Mouse (Mus musculus) CH12.LX (cell line): ENCODE measurements around the gene D630045J12Rik. TPM values are rescaled to one million over a fixed set of nuclear protein-coding genes. Genes with fewer than 3 reads are reported as not detected.

Experiments
- DNase-seq: peaks from one replicate; pipeline ENCODE4 v3.0.0-alpha.2; 2013; ENCODE audit errors: extremely low read depth
- H3K27ac ChIP-seq: 2 replicates; pipeline ENCODE4 v1.5.1; 2012; ENCODE audit warnings: low read depth, mild to moderate bottlenecking, control low read depth, moderate library complexity; ENCODE audit not compliant: insufficient read depth
- H3K27me3 ChIP-seq: replicated peaks from 2 replicates; pipeline ENCODE3; 2012; ENCODE audit warnings: inconsistent platforms
- H3K36me3 ChIP-seq, 2 experiments: replicated peaks in 1 of 2; 2 replicates each; pipeline versions ENCODE3 to v1.6.1; 2012; ENCODE audit warnings: inconsistent platforms in 1 of 2, low read length in 1 of 2, mild to moderate bottlenecking in 1 of 2, mixed read lengths in 1 of 2, moderate library complexity in 1 of 2; ENCODE audit not compliant: control insufficient read depth in 1 of 2, insufficient read depth in 1 of 2
- H3K4me1 ChIP-seq, 2 experiments: 2 replicates each; pipeline ENCODE4 v1.6.1; 2012; ENCODE audit warnings: inconsistent platforms in 1 of 2, moderate library complexity in 1 of 2; ENCODE audit not compliant: insufficient read depth in 2 of 2, control insufficient read depth in 1 of 2
- H3K4me2 ChIP-seq: 2 replicates; pipeline ENCODE4 v1.6.1; 2012; ENCODE audit warnings: low read depth, mild to moderate bottlenecking, control low read depth; ENCODE audit not compliant: poor library complexity, insufficient read depth, severe bottlenecking
- H3K4me3 ChIP-seq, 3 experiments: fragments of 150-350 bp in 1 of 3; sonication (generic) in 1 of 3; replicated peaks in 1 of 3; 2 replicates each; pipeline versions ENCODE3 to v1.5.1; 2011 to 2012; ENCODE audit warnings: low read depth in 2 of 3, low read length in 2 of 3, mild to moderate bottlenecking in 2 of 3, moderate library complexity in 2 of 3, control low read depth in 1 of 3, improper control_type of control experiment in 1 of 3, inconsistent platforms in 1 of 3, mixed read lengths in 1 of 3; ENCODE audit not compliant: poor library complexity in 1 of 3
- H3K79me2 ChIP-seq: replicated peaks from 2 replicates; pipeline ENCODE4 v1.6.1; 2012; ENCODE audit warnings: mild to moderate bottlenecking, moderate library complexity; ENCODE audit not compliant: control insufficient read depth, poor library complexity, insufficient read depth, severe bottlenecking; ENCODE audit errors: extremely low read depth
- H3K9ac ChIP-seq: 2 replicates; pipeline ENCODE4 v1.6.1; 2012; ENCODE audit warnings: low read depth, mild to moderate bottlenecking, control low read depth, moderate library complexity; ENCODE audit not compliant: insufficient read depth
- H3K9me3 ChIP-seq: replicated peaks from 2 replicates; pipeline ENCODE3; 2012; ENCODE audit warnings: low read length, inconsistent platforms, mixed read lengths
- BHLHE40 ChIP-seq: IDR thresholded peaks from 2 replicates; pipeline ENCODE4 v1.6.1; 2011; ENCODE audit warnings: mild to moderate bottlenecking, low read depth, low read length, improper control_type of control experiment
- CHD2 ChIP-seq: IDR thresholded peaks from 2 replicates; pipeline ENCODE4 v1.6.1; 2011; ENCODE audit warnings: low read length, improper control_type of control experiment
- CTCF ChIP-seq, 2 experiments: IDR thresholded peaks in 1 of 2; conservative IDR thresholded peaks in 1 of 2; 2 replicates each; pipeline ENCODE4 v1.5.1; 2011 to 2012; ENCODE audit warnings: low read depth in 2 of 2, low read length in 2 of 2, improper control_type of control experiment in 1 of 2, inconsistent platforms in 1 of 2, mild to moderate bottlenecking in 1 of 2, moderate library complexity in 1 of 2
- E2F4 ChIP-seq: IDR thresholded peaks from 2 replicates; pipeline ENCODE4 v1.6.1; 2011; ENCODE audit warnings: low read depth, low read length, improper control_type of control experiment; ENCODE audit not compliant: insufficient replicate concordance
- ETS1 ChIP-seq: conservative IDR thresholded peaks from 2 replicates; pipeline ENCODE4 v1.6.1; 2012; ENCODE audit warnings: low read depth, mild to moderate bottlenecking, inconsistent platforms, low read length, improper control_type of control experiment, moderate library complexity
- GABPA ChIP-seq: IDR thresholded peaks from 2 replicates; pipeline ENCODE4 v1.6.1; 2012; ENCODE audit warnings: low read depth, low read length, improper control_type of control experiment, inconsistent platforms; ENCODE audit not compliant: insufficient replicate concordance
- IRF4 ChIP-seq: IDR thresholded peaks from 2 replicates; pipeline ENCODE4 v1.6.1; 2014; ENCODE audit warnings: low read depth, mild to moderate bottlenecking, inconsistent platforms, low read length, improper control_type of control experiment
- MAX ChIP-seq: IDR thresholded peaks from 2 replicates; pipeline ENCODE4 v1.6.1; 2011; ENCODE audit warnings: low read length, improper control_type of control experiment
- MXI1 ChIP-seq: IDR thresholded peaks from 2 replicates; pipeline ENCODE4 v1.6.1; 2011; ENCODE audit warnings: mild to moderate bottlenecking, low read depth, low read length, improper control_type of control experiment
- MYC ChIP-seq: IDR thresholded peaks from 2 replicates; pipeline ENCODE4 v1.6.1; 2011; ENCODE audit warnings: low read depth, mild to moderate bottlenecking, improper control_type of control experiment, low read length
- POLR2A ChIP-seq: IDR thresholded peaks from 2 replicates; pipeline ENCODE4 v1.6.1; 2011; ENCODE audit warnings: low read depth, mild to moderate bottlenecking, improper control_type of control experiment, low read length
- POLR2AphosphoS2 ChIP-seq: IDR thresholded peaks from 2 replicates; pipeline ENCODE4 v1.6.1; 2011; ENCODE audit warnings: low read depth, low read length, improper control_type of control experiment
- SIN3A ChIP-seq: IDR thresholded peaks from 2 replicates; pipeline ENCODE4 v1.6.1; 2012; ENCODE audit warnings: low read length, improper control_type of control experiment, inconsistent platforms
- SMC3 ChIP-seq: IDR thresholded peaks from 2 replicates; pipeline ENCODE4 v1.6.1; 2011; ENCODE audit warnings: low read depth, low read length, improper control_type of control experiment
- TBP ChIP-seq: conservative IDR thresholded peaks from 2 replicates; pipeline ENCODE4 v1.6.1; 2011; ENCODE audit warnings: low read depth, low read length, improper control_type of control experiment
- UBTF ChIP-seq: IDR thresholded peaks from 2 replicates; pipeline ENCODE4 v1.6.1; 2012; ENCODE audit warnings: low read depth, mild to moderate bottlenecking, inconsistent platforms, low read length, improper control_type of control experiment, moderate library complexity
- dilution Hi-C: fragments of 300-500 bp; cut with MboI; formaldehyde crosslinking; loops from 2 replicates; pipeline ENCODE4 v1.14.3; 2020; ENCODE audit warnings: low sequenced_read_pairs; ENCODE audit not compliant: extremely low pct_unique_long_range_greater_than_20kb, extremely low pct_ligation_motif_present
- in situ Hi-C: fragments of 300-500 bp; cut with MboI; formaldehyde crosslinking; loops from 3 replicates; pipeline ENCODE4 v1.14.3; 2019; ENCODE audit warnings: low sequenced_read_pairs, low pct_ligation_motif_present, low pct_unique_long_range_greater_than_20kb, mixed read lengths
- polyA plus RNA-seq: library from polyadenylated mRNA; unstranded; fragments of >175 nt; gene quantifications from 2 replicates; pipeline ENCODE4 v1.2.1, GENCODE M21; 2012; ENCODE audit warnings: low read depth; ENCODE audit not compliant: insufficient read length
- total RNA-seq, 2 experiments: library from RNA; depleted of rRNA; stranded (reverse); fragments of 300-350 nt in 1 of 2; fragments of >200 nt in 1 of 2; gene quantifications; 2 replicates each; pipeline ENCODE4 v1.2.3; 2012 to 2014

D630045J12Rik gene
- total and polyA plus RNA-seq, 3 experiments: 0.48 to 4.9 (median 1.7) TPM

DNA sequence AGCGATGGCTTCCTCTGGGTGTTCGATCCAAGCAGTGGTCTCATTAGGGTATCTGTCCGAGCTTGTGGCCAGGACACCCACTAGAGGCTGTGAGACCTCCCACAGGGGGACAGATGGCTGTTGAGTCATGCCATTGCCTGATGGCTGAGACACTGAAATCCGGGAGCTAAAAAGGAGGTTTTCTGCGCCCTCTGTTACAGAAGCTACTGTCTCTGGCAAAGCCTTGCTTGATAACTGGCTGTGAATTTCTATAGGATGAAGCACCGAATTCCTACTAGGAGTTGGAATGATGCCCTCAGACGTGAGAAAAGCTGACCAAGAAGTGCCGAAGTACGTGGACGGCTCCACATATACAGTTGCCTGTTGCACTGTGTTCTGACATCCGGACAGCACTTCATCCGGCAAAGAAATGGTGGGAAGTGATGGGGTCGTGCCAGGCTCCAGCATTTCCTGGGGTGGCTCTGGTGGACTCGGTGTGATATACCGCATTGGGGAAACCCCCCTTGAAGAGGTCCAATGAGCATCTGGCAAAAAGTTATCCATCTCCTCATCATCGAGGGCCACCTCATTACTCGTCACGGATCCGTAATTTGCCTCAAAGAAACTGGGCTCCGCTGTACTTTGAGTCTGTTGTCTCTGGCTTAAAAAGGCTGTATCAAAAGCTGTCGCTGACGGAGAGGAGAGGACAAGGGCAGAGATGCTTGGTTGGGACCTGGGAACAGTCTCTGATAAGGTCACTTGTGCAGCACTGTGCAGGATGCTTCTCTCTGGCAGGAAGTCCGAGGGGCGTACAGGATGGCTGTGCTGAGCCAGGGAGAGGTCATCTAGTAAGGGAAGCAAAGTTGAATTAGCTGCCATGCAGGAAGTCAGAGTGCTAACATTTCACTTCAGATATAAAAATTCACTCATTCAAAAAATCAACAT is 57.3 kb downstream of the D630045J12Rik start:
- H3K36me3 ChIP-seq: peaks cover 0 to 33% of the 10 kb centered on the region in 2 experiments
- no peak for DNase-seq
- H3K9ac ChIP-seq: no peak overlapping the region
- H3K9me3 ChIP-seq: no peaks in the 10 kb centered on the region
- TF ChIP-seq BHLHE40 (no peak), POLR2AphosphoS2 (no peak), E2F4 (no peak), MXI1 (no peak), CTCF (conservative IDR thresholded peaks at IDR 0.05 in 1 of 2, IDR thresholded peaks at IDR 0.05 in 1 of 2; ENCODE audit: low read depth in 2 of 2, low read length in 2 of 2) (no peak), TBP (no peak), MYC (no peak), IRF4 (no peak)
- H3K27me3 ChIP-seq: no peaks in the 10 kb centered on the region
- no peak overlapping the region for H3K27ac ChIP-seq
- H3K79me2 ChIP-seq: no peaks in the 10 kb centered on the region
- dilution Hi-C loops: no loop called here
- in situ Hi-C loops: no loop called here
- peaks cover 0 to 25% of the 10 kb centered on the region in 2 experiments; a peak in 2 of 4 replicates for H3K4me1 ChIP-seq
- H3K4me3 ChIP-seq: no peak overlapping the region
- no peak overlapping the region for H3K4me2 ChIP-seq

DNA sequence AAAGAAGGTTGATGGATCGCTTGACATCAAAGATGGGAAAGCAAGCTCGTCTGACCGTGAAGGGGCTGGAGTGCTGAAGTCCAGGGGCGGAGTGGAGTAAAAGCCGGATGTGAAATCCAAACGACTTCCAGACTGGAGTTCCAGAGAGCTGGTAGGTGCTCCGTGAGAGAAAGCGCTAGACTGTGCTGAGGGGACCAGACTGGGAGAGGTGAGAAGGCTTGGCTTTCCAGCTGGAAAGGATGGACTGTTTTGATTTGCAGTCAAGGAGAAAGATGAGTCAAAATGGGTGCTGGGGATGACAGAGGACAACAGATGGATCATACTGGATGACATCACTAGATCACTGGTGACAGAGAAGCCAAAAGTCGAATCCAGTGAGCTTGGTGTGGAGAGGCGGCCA is 58.5 kb downstream of the D630045J12Rik start:
- H3K79me2 ChIP-seq: no peaks in the 10 kb centered on the region
- H3K4me2 ChIP-seq: no peak overlapping the region
- TF ChIP-seq UBTF: no peak
- TF ChIP-seq SIN3A: no peak
- TF ChIP-seq MXI1: no peak
- no peak for TF ChIP-seq CHD2
- no peak for TF ChIP-seq POLR2A
- TF ChIP-seq ETS1: no peak
- TF ChIP-seq MAX: no peak
- no peak for TF ChIP-seq POLR2AphosphoS2
- no peak for TF ChIP-seq SMC3
- no peak for TF ChIP-seq GABPA
- TF ChIP-seq CTCF (conservative IDR thresholded peaks at IDR 0.05 in 1 of 2, IDR thresholded peaks at IDR 0.05 in 1 of 2; ENCODE audit: low read depth in 2 of 2, low read length in 2 of 2): no peak
- no peak overlapping the region for H3K4me3 ChIP-seq
- in situ Hi-C loops (no loop called here), dilution Hi-C loops (no loop called here)
- H3K9me3 ChIP-seq: no peaks in the 10 kb centered on the region
- H3K27ac ChIP-seq: no peak overlapping the region
- peaks cover 0 to 25% of the 10 kb centered on the region in 2 experiments; a peak in 2 of 4 replicates for H3K4me1 ChIP-seq
- no peak for DNase-seq
- no peaks in the 10 kb centered on the region for H3K27me3 ChIP-seq
- peaks cover 0 to 33% of the 10 kb centered on the region in 2 experiments for H3K36me3 ChIP-seq
- H3K9ac ChIP-seq: no peak overlapping the region
